Mouse (Mus musculus) liver, adult 2 months (tissue): Measurements from ENCODE around the gene Gm11077.

Source experiments
- CTCF ChIP-seq: fragments of 200-500 bp; IDR thresholded peaks from 2 replicates; pipeline ENCODE4 v1.5.1; 2011; ENCODE audit warnings: low read depth, low read length, control low read depth
- POLR2A ChIP-seq: fragments of 200-500 bp; IDR thresholded peaks from 2 replicates; pipeline ENCODE4 v1.6.1; 2011; ENCODE audit warnings: low read length, control low read depth; ENCODE audit not compliant: insufficient read depth; ENCODE audit errors: extremely low read depth

DNA sequence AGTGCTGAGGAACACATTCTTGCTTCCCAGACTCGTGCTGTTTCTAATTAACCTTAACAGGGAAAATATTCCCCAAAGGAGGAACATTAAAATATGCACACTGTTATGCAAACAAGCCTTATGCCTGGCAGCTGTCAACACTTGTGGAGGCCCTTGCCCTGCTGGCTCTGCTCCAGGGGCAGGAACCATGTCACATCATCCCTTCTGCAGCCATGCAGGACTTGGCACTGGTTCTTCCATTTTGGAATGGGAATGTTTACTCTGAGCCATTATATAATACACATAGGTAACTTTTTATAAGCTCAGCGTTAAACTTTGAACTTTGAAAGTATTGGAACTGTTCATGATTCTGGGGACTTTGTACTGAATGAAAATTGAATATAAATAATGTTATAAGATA lies 18.5 kb downstream of the Gm11077 start:
- TF ChIP-seq CTCF (no peak), POLR2A (no peak)
